Mouse (Mus musculus) cortical plate, adult 2 months (tissue): ENCODE results near the gene Aspscr1.

Experiments used
- CTCF ChIP-seq: fragments of 200-500 bp; IDR thresholded peaks from 2 replicates; pipeline ENCODE4 v1.5.1; 2011; ENCODE audit warnings: mild to moderate bottlenecking, control low read depth, low read length; ENCODE audit not compliant: insufficient read depth; ENCODE audit errors: extremely low read depth
- POLR2A ChIP-seq: fragments of 200-500 bp; IDR thresholded peaks from 2 replicates; pipeline ENCODE4 v1.6.1; 2011; ENCODE audit warnings: mild to moderate bottlenecking, low read length, control low read depth; ENCODE audit not compliant: insufficient read depth; ENCODE audit errors: extremely low read depth

- no peak for TF ChIP-seq POLR2A
- TF ChIP-seq CTCF = no peak
These were observed 38.0 kb upstream of the Aspscr1 start for GRCm38 (mm10) chr11:120634810-120635209.
